Mouse (Mus musculus) hindlimb bud, embryonic 11.5 days (tissue): ENCODE data around the gene Prune1.

Experiments
- DNase-seq: peaks from one replicate; pipeline ENCODE4 v3.0.0-alpha.2; 2012; ENCODE audit warnings: low read depth, low spot score; ENCODE audit errors: extremely low spot score

Gene Prune1

DNA sequence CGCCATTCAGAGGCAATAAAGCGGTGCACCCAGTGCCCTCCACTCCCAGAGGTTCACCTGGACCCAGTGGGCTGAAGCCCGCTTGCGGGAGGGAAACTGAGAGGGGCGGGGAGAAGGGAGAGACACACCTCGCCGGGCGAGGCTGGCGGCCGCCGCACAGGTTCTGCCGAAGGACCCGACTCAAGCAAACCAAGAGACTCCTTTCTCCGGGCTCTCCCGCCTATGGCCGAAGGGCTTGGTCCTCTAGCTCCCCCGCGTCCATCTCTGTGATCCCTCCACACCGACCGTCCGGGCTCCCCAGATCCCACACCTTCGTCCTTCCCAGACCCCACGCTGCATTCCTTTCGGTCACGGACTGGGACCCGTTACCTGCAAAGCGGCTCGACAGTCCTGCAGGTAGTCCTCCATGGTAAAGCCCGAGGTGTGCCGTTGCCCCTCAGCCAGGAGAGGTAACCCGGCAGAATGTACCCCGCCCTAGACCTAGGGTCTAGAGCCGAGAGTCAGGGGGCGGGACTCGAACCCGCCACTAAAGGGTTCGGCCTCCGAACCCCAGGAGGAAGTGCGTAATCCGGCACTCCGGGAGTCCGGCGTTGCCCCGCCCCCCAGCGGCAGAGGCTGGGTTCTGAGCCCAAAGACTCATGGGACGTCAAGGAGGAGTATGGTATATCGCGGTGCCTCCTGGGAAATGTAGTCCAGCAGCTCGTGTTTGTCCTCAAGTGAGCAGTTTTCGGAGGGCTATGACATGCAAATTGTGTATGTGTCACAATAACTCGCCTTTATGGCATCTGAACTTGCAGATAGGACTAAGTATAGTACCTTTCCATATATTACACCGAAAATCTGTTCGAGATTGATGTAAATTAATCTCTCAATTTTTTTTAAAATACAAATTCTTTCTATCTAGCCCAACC lies at the start of gene Prune1, which contains the start of gene Mindy1:
Prune1 (minus strand) TSS at position 861 of the 911 bp plus-strand sequence.
Mindy1 (plus strand) TSS at position 130 of the 911 bp plus-strand sequence.
- DNase-seq = peak; percentile 93

GRCm38 (mm10) chr3:95331528-95331927 lies 49.7 kb upstream of the Prune1 start:
- DNase-seq = no peak

GRCm38 (mm10) chr3:95328803-95329404 lies 47.0 kb upstream of the Prune1 start:
- DNase-seq = no peak

GRCm38 (mm10) chr3:95324454-95325144 lies 42.7 kb upstream of the Prune1 start:
- no peak for DNase-seq

DNA sequence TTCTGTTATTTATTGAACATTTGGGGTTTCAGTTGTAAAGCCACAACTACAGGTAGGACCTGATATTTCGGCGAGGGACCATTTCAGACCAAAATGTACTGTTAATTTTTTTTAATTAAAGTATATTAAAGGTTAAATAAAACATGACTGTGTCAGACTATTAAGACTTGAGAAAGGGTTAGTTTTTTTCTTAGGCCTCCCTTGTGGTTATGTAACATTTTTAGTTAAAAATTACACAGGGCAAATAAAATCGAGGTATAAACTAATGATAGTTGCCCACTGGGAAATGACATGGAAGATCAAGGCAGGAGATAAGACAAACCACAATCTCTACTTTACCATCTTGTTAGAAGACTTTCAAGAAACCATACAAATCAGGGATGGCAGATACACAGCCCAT lies 41.6 kb upstream of the Prune1 start:
- no peak for DNase-seq

DNA sequence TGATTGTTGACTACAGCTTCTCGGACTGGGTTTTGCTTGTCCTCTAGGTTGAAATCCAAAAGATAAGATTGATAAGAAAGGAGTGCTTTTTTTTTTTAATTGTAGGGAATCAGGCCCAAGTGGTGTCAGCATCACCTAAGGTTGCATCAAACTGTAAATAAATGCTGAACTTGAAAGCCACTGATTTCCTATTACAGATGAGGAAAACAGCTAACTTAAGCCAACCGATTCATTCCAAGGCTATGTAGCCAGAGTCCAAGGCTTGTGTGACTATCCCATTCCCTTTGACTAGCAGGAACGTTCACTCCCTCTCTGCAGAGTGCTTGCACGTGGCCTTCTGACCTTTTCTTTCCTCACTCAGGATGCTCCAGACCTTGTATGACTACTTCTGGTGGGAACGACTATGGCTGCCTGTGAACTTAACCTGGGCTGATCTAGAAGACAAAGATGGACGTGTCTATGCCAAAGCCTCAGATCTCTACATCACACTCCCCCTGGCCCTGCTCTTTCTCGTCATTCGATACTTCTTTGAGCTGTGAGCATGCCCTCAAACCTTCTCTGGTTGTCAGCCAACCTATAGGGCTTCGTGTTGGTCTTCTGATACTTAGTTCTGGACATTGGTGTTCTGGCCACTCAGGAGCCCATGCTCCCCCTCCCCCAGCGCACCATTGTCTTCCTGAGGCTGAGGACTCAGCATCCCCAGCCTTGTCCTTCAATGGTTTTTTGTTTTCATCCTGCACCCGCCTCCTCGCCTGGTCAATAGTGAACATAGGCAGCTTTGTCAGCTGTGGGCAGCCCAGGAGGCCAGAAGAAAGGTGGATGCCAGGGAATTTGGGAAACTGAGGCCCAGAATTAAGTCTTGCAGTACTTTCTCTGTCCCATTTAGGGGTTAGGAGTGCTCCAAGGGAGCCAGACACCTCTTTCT lies 38.1 kb upstream of the Prune1 start:
- DNase-seq = no peak

DNA sequence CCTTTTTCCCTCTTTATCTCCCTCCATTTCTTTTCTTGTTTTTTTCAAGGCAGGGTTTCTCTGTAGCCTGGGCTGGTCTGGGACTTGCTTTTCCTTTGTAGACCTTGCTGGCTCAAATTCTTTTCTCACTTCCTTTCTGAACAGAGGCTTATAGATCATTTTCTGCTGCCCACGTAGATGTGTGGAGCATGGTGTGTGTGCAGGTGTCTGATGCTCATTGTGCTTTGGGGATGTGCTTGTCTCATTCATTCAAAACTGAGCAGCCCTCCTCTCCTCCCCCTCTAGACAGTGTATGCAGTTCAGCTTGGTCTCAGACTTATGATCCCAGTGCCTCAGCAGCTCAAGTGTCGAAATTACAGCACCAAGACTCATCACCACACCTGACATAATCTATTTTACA lies 37.2 kb upstream of the Prune1 start:
- DNase-seq = no peak

GRCm38 (mm10) chr3:95318548-95318947 lies 36.7 kb upstream of the Prune1 start:
- no peak for DNase-seq

- no peak for DNase-seq
Observed at GRCm38 (mm10) chr3:95317414-95318080, 35.7 kb upstream of the Prune1 start.

DNA sequence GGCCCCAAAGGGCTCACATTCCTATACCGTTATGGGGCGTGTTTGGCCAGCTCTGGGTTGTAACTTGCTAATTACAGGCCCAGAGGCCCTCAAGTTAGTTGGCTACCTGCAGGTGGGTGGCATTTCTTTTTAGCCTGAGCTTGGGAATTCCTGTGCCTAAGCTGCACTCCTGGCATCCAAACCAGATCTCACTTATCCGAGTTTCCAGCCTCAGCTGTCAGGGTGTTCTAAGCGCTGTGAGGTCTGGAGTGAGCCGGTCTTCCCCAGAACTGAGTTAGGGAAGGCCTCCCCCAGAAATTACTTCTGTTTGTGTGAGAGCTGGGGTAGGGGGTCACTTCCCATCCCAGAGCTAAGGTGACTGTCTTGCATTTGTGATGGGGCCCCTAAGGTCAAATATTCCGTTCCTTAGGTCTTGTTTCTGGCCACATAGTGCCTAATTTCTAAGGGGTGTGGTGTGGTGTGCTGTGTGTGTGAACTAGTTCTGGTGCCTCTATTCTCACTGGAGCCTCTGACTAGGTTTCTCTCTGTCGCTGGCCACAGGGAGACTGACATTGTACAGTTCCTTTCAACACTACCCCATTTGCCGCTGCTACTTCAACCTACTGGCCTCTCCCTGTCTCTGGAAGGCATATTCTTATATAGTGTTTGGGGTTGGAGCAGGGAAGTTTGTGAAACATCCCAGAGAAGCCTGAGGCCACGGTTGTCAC lies 34.1 kb upstream of the Prune1 start:
- DNase-seq = no peak

- no peak for DNase-seq
Observed at GRCm38 (mm10) chr3:95315094-95315843, 33.4 kb upstream of the Prune1 start.

- no peak for DNase-seq
Observed at GRCm38 (mm10) chr3:95314486-95315093, 32.7 kb upstream of the Prune1 start, which contains the start of gene Cers2. TSS of gene Cers2 (plus strand) at chr3:95314791.

GRCm38 (mm10) chr3:95314075-95314474 lies 32.2 kb upstream of the Prune1 start:
- DNase-seq = no peak

- no peak for DNase-seq
Observed at GRCm38 (mm10) chr3:95313476-95313875, 31.6 kb upstream of the Prune1 start.

- no peak for DNase-seq
Observed at GRCm38 (mm10) chr3:95312623-95313022, 30.7 kb upstream of the Prune1 start.

- DNase-seq = no peak
Observed at GRCm38 (mm10) chr3:95310968-95311882, 29.3 kb upstream of the Prune1 start.

DNA sequence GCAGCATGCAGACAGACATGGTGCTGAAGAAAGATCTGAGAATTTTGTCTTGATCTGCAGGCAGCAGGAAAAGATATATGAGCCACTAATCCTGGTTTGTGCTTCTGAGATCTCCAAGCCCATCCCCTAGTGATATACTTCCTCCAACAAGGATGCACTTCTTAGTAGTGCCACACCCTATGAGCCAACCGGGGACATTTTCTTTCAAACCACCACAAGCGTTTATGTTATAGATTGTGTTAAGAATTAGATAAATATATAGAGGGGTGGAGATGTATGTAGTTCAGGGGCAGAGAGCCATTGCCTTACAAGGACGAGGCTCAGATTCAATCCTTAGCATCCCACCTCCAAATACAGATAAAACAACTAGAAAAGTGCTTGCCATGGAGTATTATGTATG lies 28.6 kb upstream of the Prune1 start:
- DNase-seq = no peak
